Mouse (Mus musculus) WW6 (cell line): ENCODE measurements around the gene Palld.

ENCODE experiments used
- DNase-seq: peaks from one replicate; pipeline ENCODE4 v3.0.0-alpha.2; 2013; ENCODE audit warnings: low read depth, low spot score

The Palld gene

GRCm38 (mm10) chr8:61902521-61902920 is at the start of gene Palld:
Palld (minus strand) TSS chr8:61902690.
- DNase-seq, result no peak

- DNase-seq, result no peak
Observed at GRCm38 (mm10) chr8:61937576-61937975, 35.1 kb upstream of the Palld start.

GRCm38 (mm10) chr8:61933243-61933642 is 30.8 kb upstream of the Palld start:
- no peak for DNase-seq

GRCm38 (mm10) chr8:61927777-61928494 is 25.4 kb upstream of the Palld start, which contains the start of gene Ddx60:
Ddx60 (plus strand) TSS chr8:61928087.
- peak; percentile 39 for DNase-seq

GRCm38 (mm10) chr8:61924518-61924917 is 22.0 kb upstream of the Palld start:
- DNase-seq, result no peak

GRCm38 (mm10) chr8:61921454-61922054 is 19.1 kb upstream of the Palld start:
- no peak for DNase-seq

- no peak for DNase-seq
Observed at GRCm38 (mm10) chr8:61920389-61920788, 17.9 kb upstream of the Palld start.

GRCm38 (mm10) chr8:61919145-61919788 is 16.8 kb upstream of the Palld start:
- no peak for DNase-seq

GRCm38 (mm10) chr8:61917287-61917686 is 14.8 kb upstream of the Palld start:
- DNase-seq, result no peak

- no peak for DNase-seq
Observed at GRCm38 (mm10) chr8:61913957-61914356, 11.5 kb upstream of the Palld start.

GRCm38 (mm10) chr8:61912817-61913216 is 10.3 kb upstream of the Palld start:
- DNase-seq, result no peak

GRCm38 (mm10) chr8:61909313-61909712 is 6.8 kb upstream of the Palld start:
- no peak for DNase-seq

GRCm38 (mm10) chr8:61908303-61909215 is 6.1 kb upstream of the Palld start:
- DNase-seq, result no peak

GRCm38 (mm10) chr8:61901028-61901717 is 1.3 kb downstream of the Palld start:
- no peak for DNase-seq

- no peak for DNase-seq
Observed at GRCm38 (mm10) chr8:61897402-61897801, 5.1 kb downstream of the Palld start.

- DNase-seq, result no peak
Observed at GRCm38 (mm10) chr8:61896742-61897141, 5.7 kb downstream of the Palld start.

GRCm38 (mm10) chr8:61894062-61894461 is 8.4 kb downstream of the Palld start:
- DNase-seq, result no peak

GRCm38 (mm10) chr8:61877607-61878006 is 24.9 kb downstream of the Palld start:
- no peak for DNase-seq

GRCm38 (mm10) chr8:61875290-61875689 is 27.2 kb downstream of the Palld start:
- DNase-seq, result no peak

GRCm38 (mm10) chr8:61873994-61874393 is 28.5 kb downstream of the Palld start:
- no peak for DNase-seq

GRCm38 (mm10) chr8:61868481-61868880 is 34.0 kb downstream of the Palld start:
- no peak for DNase-seq
